Mouse (Mus musculus): ENCODE results near the gene Zdhhc8. TPM values are rescaled to one million over a fixed set of nuclear protein-coding genes. Genes with fewer than 3 reads are reported as not detected.
A peak's percentile ranks its signal among the peaks of the same experiment; 100 is the strongest.

The Zdhhc8 gene
- polyA plus RNA-seq, 1 experiment, result 28.9 TPM

DNA sequence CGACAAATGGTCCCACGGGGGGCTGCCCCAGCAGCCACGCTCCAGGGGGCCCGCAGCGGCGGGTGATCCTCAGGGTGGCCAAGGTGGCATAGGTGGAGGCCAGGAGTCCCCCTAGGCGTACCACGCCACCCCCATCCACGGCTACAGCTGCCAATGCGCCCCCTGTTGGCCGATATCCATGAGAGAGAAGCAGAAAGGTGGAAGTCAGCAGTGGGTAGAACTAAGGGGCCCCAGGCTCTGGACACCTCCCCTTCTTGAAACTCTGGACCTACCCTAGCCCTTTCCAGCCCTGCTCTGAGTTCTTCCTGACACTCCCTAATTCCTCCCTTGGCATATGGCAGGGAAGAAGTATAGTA is 13.4 kb downstream of the Zdhhc8 start:
- H3K4me1 ChIP-seq (ENCODE audit: control insufficient read depth, insufficient read depth, low read length), result no peaks in the 10 kb centered on the region
- TF ChIP-seq CTCF (conservative IDR thresholded peaks at IDR 0.05; ENCODE audit: insufficient read depth, insufficient read length, low read depth, low read length) (no peak), POLR2A (IDR thresholded peaks at IDR 0.05; ENCODE audit: low read depth, low read length) (no peak)
- H3K27ac ChIP-seq (ENCODE audit: insufficient read depth, low read depth, low read length), result no peak overlapping the region
- H3K27me3 ChIP-seq (replicated peaks; ENCODE audit: control insufficient read depth, insufficient read depth, low read length), result no peaks in the 10 kb centered on the region
- H3K4me3 ChIP-seq (ENCODE audit: insufficient read depth, low read depth, low read length), result no peak overlapping the region
- H3K36me3 ChIP-seq (ENCODE audit: control insufficient read depth, insufficient read depth, low read length), result no peaks in the 10 kb centered on the region
- WGBS, result 82% methylated on average over 11 of the region's 11 CpGs
- no peak for DNase-seq

DNA sequence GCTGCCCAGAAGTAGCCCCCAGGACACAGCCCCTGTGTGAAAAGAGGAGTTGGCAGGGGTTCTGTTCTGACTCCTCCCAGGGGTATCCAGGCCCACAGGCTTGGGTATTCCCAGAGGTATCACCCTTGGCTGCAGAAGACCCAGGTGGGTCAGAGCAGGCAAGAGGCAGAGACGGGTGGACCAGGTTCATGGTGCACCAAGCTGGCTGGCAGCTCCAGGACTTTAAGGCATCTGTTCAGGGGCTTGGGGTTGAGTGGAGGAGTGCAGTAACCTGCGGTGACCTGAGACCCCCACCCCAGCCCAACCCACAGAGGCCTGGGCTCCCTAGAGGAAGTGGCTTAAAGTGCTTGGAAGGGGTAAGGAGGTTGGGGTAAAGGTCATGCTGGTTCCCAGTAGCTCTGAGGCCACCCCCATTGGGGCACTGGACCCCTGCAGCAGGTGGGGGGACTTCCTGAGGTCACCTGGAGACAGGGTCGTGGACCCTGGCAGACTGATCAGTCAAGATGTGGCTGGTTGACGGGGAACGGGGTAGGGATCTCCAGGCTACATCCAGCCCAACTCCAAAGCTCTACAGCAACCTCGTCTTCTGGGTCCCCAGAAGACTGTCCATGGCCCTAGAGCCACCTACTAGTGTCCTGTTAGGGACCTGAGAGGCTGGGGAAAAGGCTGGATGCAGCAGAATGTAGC is 13.9 kb downstream of the Zdhhc8 start:
- no peak for DNase-seq
- H3K27me3 ChIP-seq (replicated peaks; ENCODE audit: control insufficient read depth, insufficient read depth, low read length), result no peaks in the 10 kb centered on the region
- no peaks in the 10 kb centered on the region for H3K4me1 ChIP-seq (ENCODE audit: control insufficient read depth, insufficient read depth, low read length)
- H3K36me3 ChIP-seq (ENCODE audit: control insufficient read depth, insufficient read depth, low read length), result no peaks in the 10 kb centered on the region
- 92% methylated on average over 6 of the region's 6 CpGs for WGBS
- no peak for TF ChIP-seq POLR2A (IDR thresholded peaks at IDR 0.05; ENCODE audit: low read depth, low read length)
- no peak for TF ChIP-seq CTCF (conservative IDR thresholded peaks at IDR 0.05; ENCODE audit: insufficient read depth, insufficient read length, low read depth, low read length)
- no peak overlapping the region for H3K4me3 ChIP-seq (ENCODE audit: insufficient read depth, low read depth, low read length)
- H3K27ac ChIP-seq (ENCODE audit: insufficient read depth, low read depth, low read length), result no peak overlapping the region

DNA sequence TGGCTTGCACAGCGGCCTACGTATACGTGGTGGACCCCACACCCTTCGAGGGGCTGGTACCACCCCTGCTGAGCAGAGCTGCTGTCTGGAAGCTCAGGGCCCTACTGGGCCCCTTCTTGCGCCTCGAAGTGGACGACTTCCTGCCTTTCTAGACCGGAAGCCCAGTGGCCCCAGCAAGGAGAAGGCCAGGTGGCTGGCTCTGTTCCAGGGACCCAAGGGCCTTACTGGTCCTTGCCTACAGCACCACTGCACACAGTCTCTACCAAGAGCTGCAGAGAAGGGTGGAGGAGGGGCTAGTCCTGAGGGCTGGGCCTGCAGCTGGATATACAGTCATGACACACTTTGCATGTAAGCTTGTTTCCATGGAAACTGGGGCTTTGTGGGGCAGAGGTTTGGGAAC is 14.9 kb downstream of the Zdhhc8 start:
- WGBS, result 54% methylated on average over 8 of the region's 8 CpGs
- no peaks in the 10 kb centered on the region for H3K27me3 ChIP-seq (replicated peaks; ENCODE audit: control insufficient read depth, insufficient read depth, low read length)
- TF ChIP-seq CTCF (conservative IDR thresholded peaks at IDR 0.05; ENCODE audit: insufficient read depth, insufficient read length, low read depth, low read length), result no peak
- no peak for TF ChIP-seq POLR2A (IDR thresholded peaks at IDR 0.05; ENCODE audit: low read depth, low read length)
- no peaks in the 10 kb centered on the region for H3K4me1 ChIP-seq (ENCODE audit: control insufficient read depth, insufficient read depth, low read length)
- no peak overlapping the region for H3K4me3 ChIP-seq (ENCODE audit: insufficient read depth, low read depth, low read length)
- peak; percentile 24 for DNase-seq
- H3K27ac ChIP-seq (ENCODE audit: insufficient read depth, low read depth, low read length), result no peak overlapping the region
- no peaks in the 10 kb centered on the region for H3K36me3 ChIP-seq (ENCODE audit: control insufficient read depth, insufficient read depth, low read length)

DNA sequence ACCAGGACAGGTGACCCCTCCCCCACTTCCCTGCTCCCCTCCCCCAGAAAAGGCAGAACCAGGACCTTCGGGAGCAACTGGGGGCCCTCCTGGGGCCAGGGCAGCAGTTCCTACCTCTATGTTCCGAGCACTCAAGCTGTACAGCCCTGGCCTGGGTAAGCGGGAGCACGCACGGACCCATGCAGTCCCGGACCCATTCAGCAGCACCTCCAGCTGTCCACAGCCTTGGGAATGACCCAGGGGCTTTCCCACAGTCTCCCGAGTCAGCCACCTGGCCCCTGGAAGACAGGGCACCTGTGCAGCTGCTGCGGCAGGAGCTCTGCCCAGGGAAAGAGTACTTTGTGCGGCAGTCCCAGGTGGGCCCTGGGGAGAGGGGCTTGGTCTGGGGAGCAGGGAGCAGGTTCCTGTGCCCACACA is 16.3 kb downstream of the Zdhhc8 start:
- H3K4me1 ChIP-seq (ENCODE audit: control insufficient read depth, insufficient read depth, low read length), result no peaks in the 10 kb centered on the region
- H3K4me3 ChIP-seq (ENCODE audit: insufficient read depth, low read depth, low read length), result no peak overlapping the region
- no peaks in the 10 kb centered on the region for H3K27me3 ChIP-seq (replicated peaks; ENCODE audit: control insufficient read depth, insufficient read depth, low read length)
- no peak for TF ChIP-seq POLR2A (IDR thresholded peaks at IDR 0.05; ENCODE audit: low read depth, low read length)
- TF ChIP-seq CTCF (conservative IDR thresholded peaks at IDR 0.05; ENCODE audit: insufficient read depth, insufficient read length, low read depth, low read length), result no peak
- DNase-seq, result no peak
- no peaks in the 10 kb centered on the region for H3K36me3 ChIP-seq (ENCODE audit: control insufficient read depth, insufficient read depth, low read length)
- no peak overlapping the region for H3K27ac ChIP-seq (ENCODE audit: insufficient read depth, low read depth, low read length)
- 80% methylated on average over 9 of the region's 9 CpGs for WGBS

DNA sequence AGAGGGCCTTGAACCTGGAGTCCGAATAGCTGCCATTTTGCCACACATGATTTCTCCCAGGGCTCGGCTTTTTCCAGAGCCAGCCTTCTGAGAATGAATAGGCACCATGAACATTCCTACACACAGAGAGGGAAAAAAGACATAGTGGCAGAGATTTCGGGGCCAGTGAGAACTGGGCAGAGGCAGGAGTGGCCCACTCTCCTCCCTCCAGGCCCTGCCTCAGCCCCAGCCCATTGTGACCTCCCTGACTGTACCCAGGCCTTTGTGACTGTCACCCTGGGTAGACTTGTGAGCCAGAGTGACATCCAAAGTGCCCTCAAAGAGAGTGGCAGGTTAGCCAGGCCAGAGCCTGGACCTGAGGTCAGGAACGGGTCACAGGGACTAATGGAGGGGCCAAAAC is 17.4 kb downstream of the Zdhhc8 start, which contains the start of gene Ccdc188:
Ccdc188 (plus strand) TSS at position 301 of the 400 bp plus-strand sequence.
- 89% methylated on average over 4 of the region's 4 CpGs for WGBS
- Histone ChIP-seq H3K27ac (ENCODE audit: insufficient read depth, low read depth, low read length) (no peak within 1 kb of the TSS), H3K36me3 (ENCODE audit: control insufficient read depth, insufficient read depth, low read length) (no peaks in the 10 kb centered on the region), H3K4me1 (ENCODE audit: control insufficient read depth, insufficient read depth, low read length) (no peaks in the 10 kb centered on the region), H3K4me3 (ENCODE audit: insufficient read depth, low read depth, low read length) (no peak within 1 kb of the TSS), H3K27me3 (replicated peaks; ENCODE audit: control insufficient read depth, insufficient read depth, low read length) (no peaks in the 10 kb centered on the region)
- TF ChIP-seq POLR2A (IDR thresholded peaks at IDR 0.05; ENCODE audit: low read depth, low read length) (no peak), CTCF (conservative IDR thresholded peaks at IDR 0.05; ENCODE audit: insufficient read depth, insufficient read length, low read depth, low read length) (no peak)
- no peak for DNase-seq

DNA sequence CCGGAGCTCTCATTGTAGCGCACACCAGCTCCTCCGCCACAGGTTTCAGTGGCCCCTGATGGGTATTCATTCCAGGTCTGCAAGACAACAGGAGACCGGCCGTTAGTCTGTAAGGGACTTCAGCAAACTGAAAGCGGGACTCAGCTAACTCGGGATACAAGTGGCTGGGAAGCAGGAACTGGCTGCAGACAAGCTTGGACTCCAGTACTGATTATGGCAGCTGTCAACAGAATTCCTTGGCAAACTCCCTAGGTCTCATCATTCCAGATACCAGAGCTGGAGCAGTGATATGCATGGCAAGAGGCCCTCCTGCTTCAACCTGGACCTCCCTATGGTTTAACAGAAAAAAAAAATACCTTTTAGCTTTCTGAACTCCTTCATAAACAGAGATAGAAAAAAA is 20.1 kb downstream of the Zdhhc8 start:
- H3K27me3 ChIP-seq (replicated peaks; ENCODE audit: control insufficient read depth, insufficient read depth, low read length), result no peaks in the 10 kb centered on the region
- TF ChIP-seq CTCF (conservative IDR thresholded peaks at IDR 0.05; ENCODE audit: insufficient read depth, insufficient read length, low read depth, low read length), result no peak
- no peak for TF ChIP-seq POLR2A (IDR thresholded peaks at IDR 0.05; ENCODE audit: low read depth, low read length)
- no peak overlapping the region for H3K4me3 ChIP-seq (ENCODE audit: insufficient read depth, low read depth, low read length)
- H3K4me1 ChIP-seq (ENCODE audit: control insufficient read depth, insufficient read depth, low read length), result no peaks in the 10 kb centered on the region
- 82% methylated on average over 7 of the region's 7 CpGs for WGBS
- no peak for DNase-seq
- no peak overlapping the region for H3K27ac ChIP-seq (ENCODE audit: insufficient read depth, low read depth, low read length)
- H3K36me3 ChIP-seq (ENCODE audit: control insufficient read depth, insufficient read depth, low read length), result no peaks in the 10 kb centered on the region

DNA sequence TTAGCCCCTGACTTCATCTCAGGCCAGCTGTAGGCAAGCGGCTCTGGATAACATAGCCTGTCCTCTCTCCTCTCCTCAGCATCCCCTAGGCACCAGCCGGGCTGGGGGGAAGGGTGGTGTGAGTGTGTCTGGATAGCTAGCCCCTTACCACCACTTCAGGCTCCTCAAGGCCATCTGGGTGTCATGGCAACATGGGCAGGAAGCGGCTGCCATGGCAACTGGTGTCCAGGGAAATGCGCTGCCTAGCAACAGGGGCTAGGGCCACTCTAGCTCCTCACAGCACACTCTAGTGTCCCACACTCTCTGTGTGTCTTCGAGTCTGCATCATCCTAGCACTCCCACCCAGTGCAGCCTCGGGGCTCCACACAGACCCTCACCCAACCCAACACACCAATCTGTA is 21.2 kb downstream of the Zdhhc8 start:
- Histone ChIP-seq H3K4me1 (ENCODE audit: control insufficient read depth, insufficient read depth, low read length) (no peaks in the 10 kb centered on the region), H3K36me3 (ENCODE audit: control insufficient read depth, insufficient read depth, low read length) (no peaks in the 10 kb centered on the region), H3K27me3 (replicated peaks; ENCODE audit: control insufficient read depth, insufficient read depth, low read length) (no peaks in the 10 kb centered on the region), H3K27ac (ENCODE audit: insufficient read depth, low read depth, low read length) (no peak overlapping the region), H3K4me3 (ENCODE audit: insufficient read depth, low read depth, low read length) (no peak overlapping the region)
- WGBS, result 48% methylated on average over 6 of the region's 6 CpGs
- no peak for DNase-seq
- TF ChIP-seq POLR2A (IDR thresholded peaks at IDR 0.05; ENCODE audit: low read depth, low read length), result no peak
